Mouse (Mus musculus) CD4-positive helper T cell, adult 2 months (primary cell): ENCODE measurements around the gene Trim47.

Source experiments
- DNase-seq: peaks from one replicate; pipeline ENCODE4 v3.0.0-alpha.2; 2012; ENCODE audit warnings: low read depth, missing footprints, low spot score

The Trim47 gene

GRCm38 (mm10) chr11:116062521-116062920 lies 64.5 kb downstream of the Trim47 start:
- DNase-seq: no peak

- DNase-seq: no peak
Measured at GRCm38 (mm10) chr11:116061641-116062415, 65.2 kb downstream of the Trim47 start.

GRCm38 (mm10) chr11:116060596-116060995 lies 66.4 kb downstream of the Trim47 start:
- DNase-seq: no peak

- no peak for DNase-seq
Measured at GRCm38 (mm10) chr11:116059691-116060025, 67.4 kb downstream of the Trim47 start.

GRCm38 (mm10) chr11:116058868-116059690 lies 67.9 kb downstream of the Trim47 start:
- no peak for DNase-seq

GRCm38 (mm10) chr11:116058022-116058614 lies 68.9 kb downstream of the Trim47 start:
- no peak for DNase-seq

- no peak for DNase-seq
Measured at GRCm38 (mm10) chr11:116057237-116057881, 69.7 kb downstream of the Trim47 start.

- no peak for DNase-seq
Measured at GRCm38 (mm10) chr11:116055873-116056272, 71.1 kb downstream of the Trim47 start.
